Mouse (Mus musculus) embryonic stem cell, embryonic (primary cell): ENCODE results near the gene Fam117b.

Source experiments
- CTCF ChIA-PET, 4 experiments: fragments of 300-600 bp in 2 of 4; fragments of 350-600 bp in 2 of 4; sonication (Branson Sonifier 250); formaldehyde crosslinking; loops; one replicate each; lab custom pipeline; 2022; ENCODE audit warnings: inconsistent platforms in 2 of 4; lab: Charles Lee
- POLR2A ChIA-PET, 4 experiments: fragments of 300-600 bp in 2 of 4; fragments of 350-600 bp in 2 of 4; sonication (Branson Sonifier 250); formaldehyde crosslinking; loops; one replicate each; lab custom pipeline; 2022; ENCODE audit warnings: antibody characterized with exemption in 4 of 4, inconsistent platforms in 1 of 4; lab: Charles Lee

Gene Fam117b

GRCm38 (mm10) chr1:59905916-59906315 is 6.9 kb upstream of the Fam117b start:
- ChIA-PET CTCF (no interaction called here), POLR2A (interaction anchor here in 1 of 4 experiments (1.5 kb wide), 1 partner anchor 10 kb away, joined by 5 read pairs; no protein-coding TSS in a partner anchor)

- ChIA-PET POLR2A (interaction anchor here in 2 of 4 experiments (0.7 to 1.5 kb wide), 2 partner anchors 11 to 543 kb away, joined by 3 to 5 read pairs; no protein-coding TSS in a partner anchor), CTCF (no interaction called here)
Measured at GRCm38 (mm10) chr1:59906819-59907521, 5.8 kb upstream of the Fam117b start.

GRCm38 (mm10) chr1:59907700-59908099 is 5.1 kb upstream of the Fam117b start:
- POLR2A ChIA-PET, result interaction anchor here in 3 of 4 experiments (0.7 to 1.1 kb wide), 3 partner anchors 10 to 657 kb away, joined by 3 to 6 read pairs (median 4); no protein-coding TSS in a partner anchor
- CTCF ChIA-PET, result interaction anchor here in 1 of 4 experiments (0.6 kb wide), 1 partner anchor 963 kb away, joined by 4 read pairs; no protein-coding TSS in a partner anchor

GRCm38 (mm10) chr1:59910941-59911340 is 1.9 kb upstream of the Fam117b start:
- ChIA-PET CTCF (interaction anchor here in 1 of 4 experiments (0.7 kb wide), 1 partner anchor 163 kb away, joined by 3 read pairs; no protein-coding TSS in a partner anchor), POLR2A (interaction anchor here in 1 of 4 experiments (1.0 to 1.7 kb wide), 4 partner anchors 10 to 171 kb away, joined by 3 to 9 read pairs (median 4); no protein-coding TSS in a partner anchor)

GRCm38 (mm10) chr1:59913195-59913868 is 526 bp downstream of the Fam117b start:
- ChIA-PET POLR2A (interaction anchor here in 2 of 4 experiments (0.6 to 1.1 kb wide), 6 partner anchors 18 to 184 kb away, joined by 3 read pairs; no protein-coding TSS in a partner anchor), CTCF (interaction anchor here in 1 of 4 experiments (0.6 kb wide), 1 partner anchor 222 kb away, joined by 3 read pairs; no protein-coding TSS in a partner anchor)

- POLR2A ChIA-PET, result interaction anchor here in 2 of 4 experiments (0.6 to 1.0 kb wide), 6 partner anchors 16 to 144 kb away, joined by 3 to 5 read pairs (median 4); no protein-coding TSS in a partner anchor
- CTCF ChIA-PET, result no interaction called here
Measured at GRCm38 (mm10) chr1:59913869-59914225, 1.0 kb downstream of the Fam117b start.

- POLR2A ChIA-PET, result interaction anchor here in 1 of 4 experiments (0.9 to 1.8 kb wide), 3 partner anchors 10 to 84 kb away, joined by 3 to 5 read pairs (median 4); no protein-coding TSS in a partner anchor
- CTCF ChIA-PET, result no interaction called here
Measured at GRCm38 (mm10) chr1:59914799-59915198, 2.0 kb downstream of the Fam117b start.

GRCm38 (mm10) chr1:59915843-59916610 is 3.2 kb downstream of the Fam117b start:
- CTCF ChIA-PET, result no interaction called here

GRCm38 (mm10) chr1:59917401-59917800 is 4.6 kb downstream of the Fam117b start:
- ChIA-PET POLR2A (interaction anchor here in 1 of 4 experiments (0.7 kb wide), 1 partner anchor 9 kb away, joined by 4 read pairs; no protein-coding TSS in a partner anchor), CTCF (interaction anchor here in 1 of 4 experiments (0.6 kb wide), 1 partner anchor 137 kb away, joined by 3 read pairs; no protein-coding TSS in a partner anchor)

More at GRCm38 (mm10) chr1:59915843-59916610, 3.2 kb downstream of the Fam117b start:
- POLR2A ChIA-PET, result interaction anchor here in 1 of 4 experiments (0.9 to 1.8 kb wide), 2 partner anchors 9 to 29 kb away, joined by 3 read pairs; no protein-coding TSS in a partner anchor

GRCm38 (mm10) chr1:59918075-59918474 is 5.3 kb downstream of the Fam117b start:
- POLR2A ChIA-PET, result interaction anchor here in 1 of 4 experiments (0.7 kb wide), 1 partner anchor 10 kb away, joined by 4 read pairs; no protein-coding TSS in a partner anchor
- CTCF ChIA-PET, result no interaction called here

GRCm38 (mm10) chr1:59923201-59923600 is 10.4 kb downstream of the Fam117b start:
- CTCF ChIA-PET, result no interaction called here
- POLR2A ChIA-PET, result no interaction called here

GRCm38 (mm10) chr1:59923673-59924072 is 10.9 kb downstream of the Fam117b start:
- ChIA-PET CTCF (no interaction called here), POLR2A (interaction anchor here in 3 of 4 experiments (0.6 to 0.7 kb wide), 3 partner anchors 16 to 769 kb away, joined by 3 to 5 read pairs (median 3); no protein-coding TSS in a partner anchor)

GRCm38 (mm10) chr1:59924411-59924810 is 11.6 kb downstream of the Fam117b start:
- POLR2A ChIA-PET, result interaction anchor here in 3 of 4 experiments (0.6 to 1.1 kb wide), 5 partner anchors 9 to 770 kb away, joined by 3 to 5 read pairs (median 3); no protein-coding TSS in a partner anchor
- CTCF ChIA-PET, result interaction anchor here in 1 of 4 experiments (0.7 kb wide), 1 partner anchor 34 kb away, joined by 3 read pairs; no protein-coding TSS in a partner anchor

GRCm38 (mm10) chr1:59926021-59926672 is 13.3 kb downstream of the Fam117b start:
- CTCF ChIA-PET, result interaction anchor here in 2 of 4 experiments (0.6 to 1.1 kb wide), 2 partner anchors 41 to 535 kb away, joined by 3 to 5 read pairs; no protein-coding TSS in a partner anchor

GRCm38 (mm10) chr1:59927131-59927680 is 14.4 kb downstream of the Fam117b start:
- ChIA-PET POLR2A (interaction anchor here in 3 of 4 experiments (0.6 to 1.3 kb wide), 3 partner anchors 15 to 429 kb away, joined by 3 to 4 read pairs (median 3); no protein-coding TSS in a partner anchor), CTCF (interaction anchor here in 1 of 4 experiments (0.5 kb wide), 1 partner anchor 110 kb away, joined by 3 read pairs; no protein-coding TSS in a partner anchor)

More at GRCm38 (mm10) chr1:59926021-59926672, 13.3 kb downstream of the Fam117b start:
- POLR2A ChIA-PET, result interaction anchor here in 3 of 4 experiments (0.5 to 1.3 kb wide), 5 partner anchors 16 to 415 kb away, joined by 3 to 4 read pairs (median 3); no protein-coding TSS in a partner anchor

GRCm38 (mm10) chr1:59930926-59931325 is 18.1 kb downstream of the Fam117b start:
- ChIA-PET CTCF (no interaction called here), POLR2A (interaction anchor here in 1 of 4 experiments (0.6 kb wide), 1 partner anchor 247 kb away, joined by 3 read pairs; no protein-coding TSS in a partner anchor)
